Mouse (Mus musculus): ENCODE data around the gene Mrps23. TPM values are rescaled to one million over a fixed set of nuclear protein-coding genes. Genes with fewer than 3 reads are reported as not detected.

The Mrps23 gene
- polyA plus RNA-seq, 1 experiment from 2014 or later: 44.0 TPM

- ATAC-seq (ENCODE audit: low read depth) (no peak), DNase-seq (no peak)
- Histone ChIP-seq H3K36me3 (no peaks in the 10 kb centered on the region), H3K4me1 (replicated peaks) (0 out of 2 replicates have a peak, but pooled peaks cover 8% of the 10 kb centered on the region), H3K4me2 (no peak overlapping the region), H3K9me3 (replicated peaks) (no peaks in the 10 kb centered on the region; the same call in 1 of the 2 replicates), H3K9ac (no peak overlapping the region), H3K27me3 (peaks cover 22% of the 10 kb centered on the region), H3K4me3 (replicated peaks) (no peak overlapping the region), H3K27ac (no peak overlapping the region)
- WGBS (ENCODE audit: insufficient replicate concordance): 21% methylated on average over 18 of the region's 18 CpGs
These were observed 48.8 kb downstream of the Mrps23 start for GRCm38 (mm10) chr11:88252767-88253513.

GRCm38 (mm10) chr11:88253514-88254167 lies 49.5 kb downstream of the Mrps23 start:
- no peak for ATAC-seq (ENCODE audit: low read depth)
- DNase-seq: no peak
- H3K4me3 ChIP-seq (replicated peaks): no peak overlapping the region
- 56% methylated on average over 7 of the region's 7 CpGs for WGBS (ENCODE audit: insufficient replicate concordance)
- no peaks in the 10 kb centered on the region; the same call in 1 of the 2 replicates for H3K9me3 ChIP-seq (replicated peaks)
- no peak overlapping the region for H3K9ac ChIP-seq
- no peak overlapping the region for H3K27ac ChIP-seq
- H3K4me1 ChIP-seq (replicated peaks): 0 out of 2 replicates have a peak, but pooled peaks cover 8% of the 10 kb centered on the region
- H3K27me3 ChIP-seq: peaks cover 22% of the 10 kb centered on the region
- no peaks in the 10 kb centered on the region for H3K36me3 ChIP-seq
- H3K4me2 ChIP-seq: no peak overlapping the region

GRCm38 (mm10) chr11:88257700-88258099 lies 53.5 kb downstream of the Mrps23 start:
- H3K4me2 ChIP-seq: no peak overlapping the region
- ATAC-seq (ENCODE audit: low read depth): no peak
- H3K4me3 ChIP-seq (replicated peaks): no peak overlapping the region
- H3K27me3 ChIP-seq: peaks cover 34% of the 10 kb centered on the region
- H3K4me1 ChIP-seq (replicated peaks): 0 out of 2 replicates have a peak, but pooled peaks cover 3% of the 10 kb centered on the region
- no peaks in the 10 kb centered on the region; the same call in none of the 2 replicates for H3K9me3 ChIP-seq (replicated peaks)
- no peak for DNase-seq
- no peaks in the 10 kb centered on the region for H3K36me3 ChIP-seq
- H3K27ac ChIP-seq: no peak overlapping the region
- H3K9ac ChIP-seq: no peak overlapping the region
- WGBS (ENCODE audit: insufficient replicate concordance): 54% methylated on average over 4 of the region's 4 CpGs

GRCm38 (mm10) chr11:88258212-88258611 lies 54.0 kb downstream of the Mrps23 start:
- no peaks in the 10 kb centered on the region for H3K4me1 ChIP-seq (replicated peaks)
- H3K4me3 ChIP-seq (replicated peaks): no peak overlapping the region
- H3K27ac ChIP-seq: no peak overlapping the region
- no peak for DNase-seq
- no peak overlapping the region for H3K9ac ChIP-seq
- H3K4me2 ChIP-seq: no peak overlapping the region
- no peak for ATAC-seq (ENCODE audit: low read depth)
- peaks cover 32% of the 10 kb centered on the region for H3K27me3 ChIP-seq
- WGBS (ENCODE audit: insufficient replicate concordance): 61% methylated on average over 4 of the region's 4 CpGs
- H3K36me3 ChIP-seq: no peaks in the 10 kb centered on the region
- no peaks in the 10 kb centered on the region; the same call in none of the 2 replicates for H3K9me3 ChIP-seq (replicated peaks)

- Histone ChIP-seq H3K27me3 (peaks cover 24% of the 10 kb centered on the region), H3K4me2 (no peak overlapping the region), H3K36me3 (no peaks in the 10 kb centered on the region), H3K9me3 (replicated peaks) (no peaks in the 10 kb centered on the region; the same call in none of the 2 replicates), H3K27ac (no peak overlapping the region), H3K4me1 (replicated peaks) (no peaks in the 10 kb centered on the region), H3K9ac (no peak overlapping the region), H3K4me3 (replicated peaks) (no peak overlapping the region)
- no peak for DNase-seq
- 35% methylated on average over 7 of the region's 7 CpGs for WGBS (ENCODE audit: insufficient replicate concordance)
- no peak for ATAC-seq (ENCODE audit: low read depth)
These were observed 56.3 kb downstream of the Mrps23 start for GRCm38 (mm10) chr11:88260463-88260862.

Other genes with a start within 250 kb of the Mrps23 start
- gene Dynll2, start 216.9 kb upstream of the Mrps23 start, polyA plus RNA-seq (2015; fragmentation: Nextera tagmentation; extraction: Ambion mirVana): 11.2 and 11.5 TPM in 2 replicates
- 157 and 209 TPM in 2 replicates for gene Srsf1, start 157.0 kb upstream of the Mrps23 start, polyA plus RNA-seq (2015; fragmentation: Nextera tagmentation; extraction: Ambion mirVana)
- 7.6 and 10.4 TPM in 2 replicates for gene Vezf1, start 136.1 kb upstream of the Mrps23 start, polyA plus RNA-seq (2015; fragmentation: Nextera tagmentation; extraction: Ambion mirVana)
- 1.6 and 1.8 TPM in 2 replicates for gene Cuedc1, start 106.3 kb upstream of the Mrps23 start, polyA plus RNA-seq (2015; fragmentation: Nextera tagmentation; extraction: Ambion mirVana)
- gene Ccdc182, start 89.7 kb downstream of the Mrps23 start, polyA plus RNA-seq (2015; fragmentation: Nextera tagmentation; extraction: Ambion mirVana): not detected in 2 replicates